Mouse (Mus musculus) adipocyte (in vitro differentiated cells): ENCODE data around the gene Fgf23.

Source experiments
- DNase-seq: peaks from one replicate; pipeline ENCODE4 v3.0.0-alpha.2; 2016; ENCODE audit warnings: low spot score

The Fgf23 gene

DNA sequence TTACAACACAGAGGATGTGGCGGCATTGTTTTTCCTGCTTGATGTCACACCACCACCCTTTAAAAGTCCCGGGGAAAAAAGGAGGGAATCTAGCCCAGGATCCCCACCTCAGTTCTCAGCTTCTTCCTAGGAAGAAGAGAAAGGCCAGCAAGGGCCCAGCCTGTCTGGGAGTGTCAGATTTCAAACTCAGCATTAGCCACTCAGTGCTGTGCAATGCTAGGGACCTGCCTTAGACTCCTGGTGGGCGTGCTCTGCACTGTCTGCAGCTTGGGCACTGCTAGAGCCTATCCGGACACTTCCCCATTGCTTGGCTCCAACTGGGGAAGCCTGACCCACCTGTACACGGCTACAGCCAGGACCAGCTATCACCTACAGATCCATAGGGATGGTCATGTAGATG lies at the start of gene Fgf23:
Gene Fgf23 (plus strand): TSS at position 86 of the 400 bp plus-strand sequence.
- no peak for DNase-seq

GRCm38 (mm10) chr6:127024836-127025235 lies 47.9 kb upstream of the Fgf23 start:
- no peak for DNase-seq

GRCm38 (mm10) chr6:127034760-127035159 lies 37.9 kb upstream of the Fgf23 start:
- DNase-seq = peak; percentile 14

- no peak for DNase-seq
Observed at GRCm38 (mm10) chr6:127044909-127045308, 27.8 kb upstream of the Fgf23 start.

DNA sequence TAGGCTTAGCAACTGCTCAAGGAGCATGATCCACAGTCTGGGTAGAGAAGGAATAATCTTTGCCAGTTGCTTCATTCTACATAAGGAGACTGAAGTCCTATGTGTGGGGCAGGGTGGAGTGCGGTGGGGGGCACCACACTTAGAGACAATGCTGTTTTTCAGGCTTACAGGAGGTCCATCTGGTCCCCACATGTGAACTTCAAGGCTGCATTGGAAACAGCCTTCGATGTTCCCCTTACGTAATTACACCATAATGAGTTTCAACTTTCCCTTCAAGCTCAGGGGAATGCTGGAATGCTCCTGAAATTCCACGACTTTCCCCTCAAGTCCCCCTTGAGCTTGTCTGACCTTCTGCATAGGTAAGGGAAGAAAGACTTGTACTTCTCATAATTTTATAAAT lies 21.9 kb upstream of the Fgf23 start:
- DNase-seq = no peak

- DNase-seq = peak; percentile 88
Observed at GRCm38 (mm10) chr6:127056990-127057588, 15.6 kb upstream of the Fgf23 start.

GRCm38 (mm10) chr6:127059975-127060374 lies 12.7 kb upstream of the Fgf23 start:
- no peak for DNase-seq

- DNase-seq = no peak
Observed at GRCm38 (mm10) chr6:127063915-127064314, 8.8 kb upstream of the Fgf23 start.

DNA sequence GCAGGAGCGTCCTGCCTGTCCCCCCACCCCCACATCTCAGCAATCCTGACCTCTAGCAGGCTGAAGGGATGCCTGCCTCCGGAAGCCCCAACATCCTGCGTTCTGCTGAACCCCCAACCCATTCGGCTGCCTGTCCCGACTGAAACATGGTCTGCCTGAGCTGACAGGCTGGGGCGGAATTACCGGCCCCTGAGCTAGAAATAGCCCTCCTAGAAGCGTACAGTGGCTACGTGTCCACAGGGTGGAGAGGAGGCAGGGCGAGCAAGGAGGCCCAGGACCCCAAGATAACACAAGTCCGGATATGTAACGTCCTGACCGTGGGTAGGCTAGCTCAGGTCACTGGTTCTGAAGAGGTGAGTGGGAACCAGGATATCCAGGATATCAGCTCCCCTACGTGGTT lies 7.9 kb upstream of the Fgf23 start:
- no peak for DNase-seq

GRCm38 (mm10) chr6:127079867-127080731 lies 7.4 kb downstream of the Fgf23 start:
- DNase-seq = peak; percentile 18

DNA sequence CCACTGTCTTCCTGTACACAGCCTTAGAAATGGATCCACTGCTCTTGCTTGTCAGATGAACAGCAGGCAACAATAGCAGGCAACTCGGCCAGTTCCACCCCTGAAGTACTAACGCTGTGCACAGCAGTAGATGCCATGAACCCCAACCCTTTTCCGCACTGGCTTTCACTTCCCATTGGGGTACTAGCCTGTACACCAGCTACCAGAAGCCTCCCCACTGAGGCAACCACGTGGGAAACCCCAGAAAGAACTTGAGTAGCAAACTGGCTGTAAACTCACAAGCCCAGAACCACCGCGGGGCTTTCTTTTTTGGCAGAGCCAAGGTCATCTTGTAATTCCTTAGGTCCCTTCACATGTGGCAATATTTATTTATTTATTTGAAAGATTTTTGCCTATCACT lies 9.1 kb downstream of the Fgf23 start:
- DNase-seq = no peak

DNA sequence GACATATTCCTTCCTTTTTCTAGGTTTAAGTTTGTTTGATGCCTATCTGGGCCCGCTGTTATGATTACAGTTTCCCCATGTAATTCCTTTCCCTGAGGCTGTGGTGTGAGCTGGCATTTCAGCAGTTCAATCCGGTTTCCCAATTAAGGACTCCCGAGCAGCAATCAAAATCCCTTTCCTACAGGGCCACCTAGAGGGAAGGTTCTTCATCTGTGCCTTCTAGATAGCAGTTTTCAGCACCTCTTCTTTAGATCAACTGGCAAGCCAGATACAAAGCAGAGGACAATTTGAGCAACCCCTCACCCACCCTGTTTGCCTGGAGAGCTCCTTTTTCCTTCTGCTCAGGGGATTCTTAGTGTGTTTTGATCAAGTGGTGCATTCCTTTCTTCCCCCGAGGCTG lies 14.0 kb downstream of the Fgf23 start:
- DNase-seq = peak; percentile 89

DNA sequence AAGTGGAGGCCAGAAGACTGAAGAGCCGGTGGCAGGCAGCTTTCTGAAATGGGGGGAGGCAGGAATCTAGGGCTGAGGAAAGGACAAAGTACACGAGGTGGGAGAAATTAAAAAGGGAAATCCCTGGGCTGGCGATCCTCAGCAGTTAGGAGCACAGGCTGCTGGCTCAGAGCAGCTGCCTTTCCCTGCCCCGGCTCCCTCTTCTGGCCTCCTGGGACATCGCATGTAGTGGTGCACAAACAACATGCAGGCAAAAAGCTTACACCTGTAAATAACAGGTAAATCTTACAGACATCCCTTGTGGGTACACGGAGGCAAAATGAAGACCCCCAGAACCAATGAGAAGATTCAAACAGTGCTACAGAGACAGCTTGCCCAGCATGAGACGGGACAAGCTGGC lies 21.9 kb downstream of the Fgf23 start:
- DNase-seq = no peak

- no peak for DNase-seq
Observed at GRCm38 (mm10) chr6:127103506-127104275, 31.0 kb downstream of the Fgf23 start.

- no peak for DNase-seq
Observed at GRCm38 (mm10) chr6:127104396-127105029, 31.8 kb downstream of the Fgf23 start.

GRCm38 (mm10) chr6:127105107-127105506 lies 32.4 kb downstream of the Fgf23 start:
- no peak for DNase-seq

DNA sequence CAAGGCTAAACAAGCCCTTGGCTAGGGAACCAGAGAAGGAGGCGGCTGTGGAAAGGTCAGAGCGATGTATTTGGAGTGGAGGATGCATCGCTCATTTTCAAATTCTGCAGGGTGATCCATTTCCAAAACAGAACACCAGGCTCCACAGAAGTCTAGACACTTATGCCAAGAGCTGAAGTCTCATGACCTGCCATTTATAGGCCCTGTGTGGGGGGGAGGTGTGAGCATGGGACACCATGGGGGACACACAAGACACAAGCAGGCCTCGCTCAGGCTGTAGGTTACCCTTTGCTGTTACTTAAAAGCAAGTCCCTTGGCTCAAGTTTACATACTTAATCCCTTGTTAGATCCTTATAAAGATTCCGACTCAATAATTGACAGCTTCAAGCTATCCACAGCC lies 33.5 kb downstream of the Fgf23 start:
- no peak for DNase-seq

GRCm38 (mm10) chr6:127106726-127107125 lies 34.0 kb downstream of the Fgf23 start:
- DNase-seq = peak; percentile 37

DNA sequence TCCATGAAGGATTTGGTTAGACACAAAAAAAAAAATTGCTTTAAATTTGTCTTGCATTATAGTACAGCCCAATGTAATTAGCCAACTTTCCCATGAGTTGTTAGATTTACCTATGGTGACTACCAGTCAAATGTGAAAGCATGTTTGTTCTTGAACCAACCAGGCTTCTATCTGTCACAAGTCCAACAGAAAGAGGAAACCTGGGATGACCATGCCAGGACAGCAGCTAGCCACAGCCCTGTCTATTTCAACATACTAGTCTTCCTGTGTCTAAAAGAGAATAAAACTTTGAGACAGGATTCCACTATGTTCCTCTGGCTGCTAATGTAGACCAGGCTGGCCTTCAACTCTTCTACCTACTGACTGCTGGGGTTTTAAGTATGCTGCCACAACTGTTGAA lies 34.7 kb downstream of the Fgf23 start:
- DNase-seq = no peak

DNA sequence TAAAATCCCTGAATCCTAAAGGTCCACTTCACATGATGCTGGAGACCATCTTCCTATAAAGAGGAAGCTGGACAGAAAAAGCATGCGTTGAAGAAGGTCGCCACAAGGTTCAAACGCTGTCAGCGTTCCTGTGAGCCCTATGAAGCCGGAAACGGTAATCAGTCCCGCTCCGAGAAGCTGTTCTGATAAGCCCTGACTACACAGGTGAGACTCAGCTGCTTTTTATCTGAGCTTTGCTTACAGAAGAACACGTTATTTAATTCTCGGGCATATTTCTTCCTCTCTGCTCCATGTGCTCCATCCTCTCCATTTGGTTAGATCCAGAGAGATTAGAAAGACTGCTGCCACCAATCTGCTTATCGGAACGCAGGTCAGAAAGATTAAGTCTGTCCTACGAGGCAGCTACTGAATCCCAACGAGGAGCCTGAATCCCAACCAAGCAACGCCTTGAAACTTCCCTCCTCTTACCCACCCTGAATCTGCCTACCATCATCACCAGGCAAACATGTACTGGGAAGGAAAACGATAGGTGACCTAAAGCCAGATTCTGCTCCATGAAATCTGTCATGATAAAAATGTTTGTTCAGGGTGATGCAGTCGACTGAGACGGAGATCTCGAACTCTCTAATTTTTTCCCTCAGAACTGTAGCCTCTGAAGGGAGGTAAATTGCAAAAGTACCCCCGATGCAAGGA lies 35.8 kb downstream of the Fgf23 start:
- no peak for DNase-seq

DNA sequence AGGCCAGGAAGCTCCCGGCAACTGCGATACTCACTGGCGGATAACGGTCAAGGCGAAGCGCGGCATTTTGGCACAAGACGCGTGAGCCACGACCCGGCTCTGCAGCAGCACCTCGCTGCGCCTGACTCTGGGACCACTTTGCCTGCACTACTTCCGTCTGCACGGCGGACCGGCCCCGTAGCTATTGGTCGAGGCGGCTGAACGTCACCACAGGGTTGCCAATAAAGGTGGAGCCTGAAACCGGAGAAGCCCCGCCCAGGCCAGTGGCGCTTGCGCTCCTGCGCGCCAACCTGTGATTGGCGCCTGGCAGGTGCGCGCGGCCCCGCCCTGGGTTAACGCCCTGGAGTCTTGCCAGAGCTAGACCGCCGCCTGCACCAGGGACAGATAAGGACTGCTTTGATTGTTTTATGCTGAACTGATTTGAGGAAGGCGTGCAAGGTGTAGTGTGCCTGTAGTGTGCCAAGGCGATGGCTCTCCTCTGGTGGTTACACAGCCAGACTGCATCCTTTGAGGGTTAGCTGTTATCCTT lies 36.8 kb downstream of the Fgf23 start, which contains the start of gene Tigar:
Gene Tigar (minus strand): TSS at position 156 of the 529 bp plus-strand sequence.
- DNase-seq = peak; percentile 89
